Mouse (Mus musculus) testis, postnatal 10 days (tissue): ENCODE results near the gene Glis3.

Experiments used
- DNase-seq: peaks from one replicate; pipeline ENCODE4 v3.0.0; 2021; ENCODE audit warnings: low spot score

The Glis3 gene

DNA sequence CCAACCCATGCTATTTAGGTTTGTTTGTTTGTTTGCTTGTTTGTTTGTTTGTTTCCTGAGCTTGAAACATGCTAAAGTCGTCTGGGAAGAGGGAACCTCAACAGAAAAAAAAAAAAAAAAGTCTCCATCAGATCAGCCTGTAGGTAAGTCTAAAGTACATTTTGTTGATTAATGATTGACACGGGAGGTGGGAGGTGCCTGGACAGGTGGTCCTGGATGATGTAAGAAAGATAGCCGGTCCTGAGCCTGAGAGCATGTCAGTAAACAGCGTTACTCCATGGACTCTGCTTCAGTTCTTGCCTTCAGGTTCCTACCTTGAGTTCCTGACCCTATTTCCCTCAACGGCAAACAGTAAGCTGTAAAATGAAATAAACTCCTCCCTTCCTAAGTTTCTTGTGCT is 444.3 kb downstream of the Glis3 start:
- no peak for DNase-seq

- DNase-seq, result no peak
Observed at GRCm38 (mm10) chr19:28235096-28235495, 444.8 kb downstream of the Glis3 start.

DNA sequence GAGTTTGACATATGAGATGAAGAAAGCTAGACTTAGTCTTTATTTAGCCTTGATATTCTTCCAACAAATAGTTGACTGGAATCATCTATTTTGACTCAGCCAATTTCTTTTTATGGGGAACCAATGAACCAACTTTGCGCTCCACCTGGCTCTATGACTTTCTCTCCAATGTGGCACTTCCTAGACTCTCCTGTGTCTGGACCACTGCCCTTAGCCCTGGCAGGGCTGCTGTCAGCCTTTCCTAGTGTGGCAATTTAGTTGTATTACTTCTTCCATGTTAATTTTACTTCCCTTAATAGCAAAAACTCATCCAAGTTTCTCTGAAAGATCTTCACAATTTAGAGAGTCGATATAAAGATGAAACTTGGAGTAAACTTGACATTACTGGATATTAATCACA is 445.2 kb downstream of the Glis3 start:
- DNase-seq, result no peak

- no peak for DNase-seq
Observed at GRCm38 (mm10) chr19:28231511-28231910, 448.4 kb downstream of the Glis3 start.

DNA sequence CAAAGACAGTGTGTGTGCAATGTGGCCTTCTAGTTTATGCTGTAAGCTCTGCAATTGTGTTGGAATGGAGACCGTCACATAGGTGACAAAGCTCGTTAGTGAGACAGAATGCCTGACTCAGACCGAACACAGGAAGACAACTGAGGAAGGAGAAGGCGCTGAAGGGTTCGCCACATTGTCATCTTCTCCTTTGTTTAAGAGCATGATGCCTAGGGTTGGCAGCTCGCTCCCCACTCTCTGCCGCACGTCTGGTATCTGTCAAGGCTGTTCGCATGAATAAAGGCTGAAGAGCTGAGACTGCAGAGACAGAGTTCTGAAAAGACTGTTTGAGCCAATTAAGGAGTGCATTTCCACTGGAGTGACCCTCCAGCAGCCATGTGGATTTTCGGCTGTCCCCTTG is 452.4 kb downstream of the Glis3 start:
- DNase-seq, result no peak

- DNase-seq, result no peak
Observed at GRCm38 (mm10) chr19:28225651-28226050, 454.2 kb downstream of the Glis3 start.

DNA sequence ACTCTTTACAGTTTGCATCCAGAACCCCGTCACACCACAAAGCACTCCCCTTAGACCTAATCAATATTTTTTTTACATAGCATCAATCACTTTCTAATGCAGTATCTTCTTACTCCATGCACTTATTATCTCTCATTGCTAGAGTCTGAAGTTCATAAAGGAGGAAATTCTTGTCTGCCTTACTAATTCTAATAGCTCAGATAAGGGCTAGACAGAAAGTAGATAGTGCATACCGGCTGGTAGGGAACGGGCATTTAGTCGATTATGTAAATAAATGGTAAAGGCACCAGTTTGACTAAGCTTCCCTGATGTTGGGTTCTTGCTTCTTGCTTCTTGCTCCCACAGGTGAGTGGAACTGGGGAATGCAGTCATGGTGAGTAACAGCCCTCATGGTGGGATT is 468.2 kb downstream of the Glis3 start:
- no peak for DNase-seq
